Mouse (Mus musculus) ZHBTc4 (cell line): ENCODE data around the gene Lpar2.
A peak's percentile ranks its signal among the peaks of the same experiment; 100 is the strongest.

Source experiments
- DNase-seq: peaks from one replicate; pipeline ENCODE4 v3.0.0-alpha.2; 2011; ENCODE audit warnings: low read depth, low spot score

Gene Lpar2

DNA sequence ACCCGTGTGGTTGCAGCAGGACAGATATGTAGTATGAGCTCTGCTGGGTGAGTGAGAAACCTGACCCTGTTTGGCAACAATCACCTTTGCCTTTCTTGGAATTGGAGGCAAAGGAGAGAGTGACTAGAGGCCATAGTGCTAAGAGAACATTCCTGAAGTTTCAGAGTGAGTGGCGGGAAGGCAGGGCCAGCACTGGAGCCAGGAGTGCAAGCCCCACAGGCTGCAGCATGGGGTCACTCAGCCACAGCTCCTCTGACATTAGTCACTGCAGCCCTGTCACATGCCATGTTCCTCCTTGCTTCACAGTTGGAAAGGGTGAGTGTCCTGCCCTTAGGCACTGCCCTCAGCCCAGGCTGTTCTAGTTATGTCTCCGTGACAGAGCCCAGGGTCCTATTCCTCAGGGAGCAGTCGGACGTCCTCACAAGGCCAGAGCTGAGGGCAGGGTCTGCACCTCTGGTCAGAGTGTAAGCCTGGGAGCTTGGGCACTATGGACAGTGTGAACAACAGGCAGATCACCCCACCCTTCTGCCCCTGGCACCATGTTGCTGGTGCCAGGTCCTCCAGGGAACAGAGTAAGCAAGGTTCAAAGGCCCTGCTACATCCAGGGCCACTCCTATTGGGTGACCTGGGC, 45.6 kb downstream of the Lpar2 start:
- no peak for DNase-seq

DNA sequence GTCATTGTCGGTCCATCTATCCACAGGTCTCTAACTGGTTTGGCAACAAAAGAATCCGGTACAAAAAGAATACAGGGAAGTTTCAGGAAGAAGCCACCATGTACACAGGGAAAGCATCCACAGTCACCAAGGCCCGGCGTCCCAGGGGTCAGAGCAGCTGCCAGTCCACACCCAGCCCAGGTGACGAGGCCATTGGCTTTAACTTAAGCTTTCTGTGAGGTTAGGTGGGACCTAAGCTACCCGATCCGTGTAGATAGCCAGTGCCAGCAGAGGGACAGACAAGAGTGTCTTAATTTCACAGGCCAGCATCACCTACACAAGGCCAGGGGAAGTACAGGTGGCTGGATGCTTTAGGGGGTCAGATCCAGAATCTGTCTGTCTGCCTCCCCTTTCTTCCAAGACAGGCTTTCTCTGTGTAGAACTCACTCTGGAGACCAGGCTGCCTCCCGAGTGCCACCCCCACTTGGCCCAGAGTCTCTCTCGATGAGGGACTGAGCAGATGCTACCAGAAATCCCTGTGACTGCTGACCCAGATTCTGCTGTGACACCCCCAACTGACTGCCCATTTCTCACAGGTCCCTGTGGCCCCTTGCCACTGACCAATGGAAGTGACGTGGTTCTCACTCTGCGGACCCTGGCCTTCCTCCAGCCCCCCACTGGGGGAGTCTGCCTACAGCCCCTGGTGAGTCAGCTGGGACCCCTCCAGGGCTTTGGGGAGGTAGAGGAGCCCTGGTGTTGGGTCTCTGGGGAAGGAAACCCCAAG, 48.0 kb downstream of the Lpar2 start:
- DNase-seq: no peak

- DNase-seq: no peak
Observed at GRCm38 (mm10) chr8:69870907-69871306, 48.7 kb downstream of the Lpar2 start.

GRCm38 (mm10) chr8:69874155-69874554, 51.9 kb downstream of the Lpar2 start:
- DNase-seq: peak; percentile 72

GRCm38 (mm10) chr8:69874654-69875053, 52.4 kb downstream of the Lpar2 start:
- no peak for DNase-seq

- DNase-seq: no peak
Observed at GRCm38 (mm10) chr8:69876097-69876496, 53.9 kb downstream of the Lpar2 start.

DNA sequence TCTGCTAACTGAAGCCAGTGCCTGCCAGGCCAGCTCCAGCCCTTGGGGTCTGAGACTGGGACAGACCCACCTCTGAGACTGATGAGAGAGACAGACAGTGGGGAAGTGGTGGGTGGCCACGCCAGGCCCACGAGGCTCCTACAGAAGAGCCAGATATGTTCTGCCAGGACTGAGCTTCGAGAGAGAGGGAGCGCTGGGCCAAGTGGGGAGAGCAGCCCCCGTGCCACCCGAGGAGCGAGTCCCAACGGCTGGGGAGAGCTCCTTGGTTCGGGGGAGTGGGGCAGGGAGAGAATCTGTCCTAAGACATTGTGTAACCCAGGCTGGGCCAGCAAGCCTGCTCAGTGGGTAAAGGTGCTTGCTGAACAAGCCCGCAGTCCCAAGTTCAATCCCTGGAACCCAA, 54.7 kb downstream of the Lpar2 start:
- DNase-seq: no peak

GRCm38 (mm10) chr8:69877396-69877795, 55.2 kb downstream of the Lpar2 start:
- DNase-seq: no peak

GRCm38 (mm10) chr8:69877992-69878391, 55.8 kb downstream of the Lpar2 start:
- DNase-seq: no peak

- no peak for DNase-seq
Observed at GRCm38 (mm10) chr8:69879678-69880077, 57.4 kb downstream of the Lpar2 start.
